Mouse (Mus musculus): Measurements from ENCODE around the gene Snapin.

DNA sequence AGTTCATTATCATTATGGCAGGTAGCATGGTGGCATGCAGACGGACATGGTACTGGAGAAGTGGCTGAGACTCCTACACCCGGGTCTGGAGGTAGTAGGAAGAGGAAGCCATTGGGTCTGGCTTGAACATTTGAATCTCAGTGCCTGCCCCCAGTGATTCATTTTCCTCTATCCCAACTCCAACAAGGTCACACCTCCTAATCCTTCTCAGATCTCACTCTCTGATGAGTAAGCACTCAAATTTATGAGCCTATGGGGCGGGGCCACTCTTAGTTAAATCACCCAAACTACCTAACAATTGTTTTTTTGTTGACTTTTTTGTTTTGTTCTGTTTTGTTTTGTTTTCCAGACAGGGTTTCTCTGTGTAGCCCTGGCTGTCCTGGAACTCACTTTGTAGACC lies 46.9 kb downstream of the Snapin start:
- TF ChIP-seq CTCF (IDR thresholded peaks at IDR 0.05; ENCODE audit: control insufficient read depth, insufficient read depth, insufficient replicate concordance, low read depth, low read length) (no peak), POLR2A (IDR thresholded peaks at IDR 0.05; ENCODE audit: control insufficient read depth, low read depth, low read length) (no peak)

All from testis, adult 2 months (tissue).